Mouse (Mus musculus) brain, embryonic 18.5 days (tissue): ENCODE data around the gene Slc44a4.
"Not testable (repeated sequence)": the region's sequence is repeated elsewhere in the genome, so short reads cannot be mapped to it uniquely, and the experiment has no call there.

ENCODE experiments used
- DNase-seq: peaks from one replicate; pipeline ENCODE4 v3.0.0-alpha.2; 2012; ENCODE audit warnings: low read depth, low spot score

The Slc44a4 gene

GRCm38 (mm10) chr17:34960702-34961493 lies 46.6 kb downstream of the Slc44a4 start:
- DNase-seq = no peak

GRCm38 (mm10) chr17:34962125-34962524 lies 47.9 kb downstream of the Slc44a4 start:
- DNase-seq = no peak

GRCm38 (mm10) chr17:34962841-34963240 lies 48.6 kb downstream of the Slc44a4 start:
- DNase-seq = no peak

- no peak for DNase-seq
These were observed 50.4 kb downstream of the Slc44a4 start for GRCm38 (mm10) chr17:34964640-34965049.

- no peak for DNase-seq
These were observed 51.4 kb downstream of the Slc44a4 start for GRCm38 (mm10) chr17:34965627-34966026.

GRCm38 (mm10) chr17:34969822-34970221 lies 55.6 kb downstream of the Slc44a4 start, which contains the start of gene Gm20481:
Gene Gm20481, plus strand, starts transcription at chr17:34969912.
- DNase-seq = not testable (repeated sequence)

- DNase-seq = not testable (repeated sequence)
These were observed 56.6 kb downstream of the Slc44a4 start for GRCm38 (mm10) chr17:34970850-34971249.

GRCm38 (mm10) chr17:34971694-34972068 lies 57.4 kb downstream of the Slc44a4 start:
- DNase-seq = not testable (repeated sequence)

GRCm38 (mm10) chr17:34972069-34972749 lies 57.9 kb downstream of the Slc44a4 start, which contains the start of the genes Hspa1a and Hspa1l:
Gene Hspa1a, minus strand, starts transcription at chr17:34972156.
Gene Hspa1l, plus strand, starts transcription at chr17:34972703.
- not testable (repeated sequence) for DNase-seq

GRCm38 (mm10) chr17:34975581-34976492 lies 61.6 kb downstream of the Slc44a4 start:
- no peak for DNase-seq

- DNase-seq = no peak
These were observed 62.7 kb downstream of the Slc44a4 start for GRCm38 (mm10) chr17:34977000-34977399.

GRCm38 (mm10) chr17:34978239-34978638 lies 64.0 kb downstream of the Slc44a4 start:
- DNase-seq = no peak

GRCm38 (mm10) chr17:34979631-34980030 lies 65.4 kb downstream of the Slc44a4 start:
- no peak for DNase-seq
